Mouse (Mus musculus) hindbrain, embryonic 13.5 days (tissue): ENCODE data around the gene Tsga13. TPM values are rescaled to one million over a fixed set of nuclear protein-coding genes. Genes with fewer than 3 reads are reported as not detected.

Experiments used
- ATAC-seq: fragments of 200-750 bp; cut with Nextera tagmentation; 2 replicates; pipeline ENCODE4 v1.8.0; 2017; ENCODE audit warnings: moderate TSS enrichment; ENCODE audit not compliant: low FRiP score
- H3K27ac ChIP-seq: fragments of 300-500 bp; sonication (generic); 2 replicates; pipeline ENCODE4 v1.5.1; 2015; ENCODE audit warnings: inconsistent platforms, mild to moderate bottlenecking, moderate library complexity
- H3K27me3 ChIP-seq: fragments of 300-500 bp; sonication (generic); 2 replicates; pipeline ENCODE4 v1.6.1; 2015; ENCODE audit warnings: mild to moderate bottlenecking, inconsistent platforms
- H3K36me3 ChIP-seq: fragments of 300-500 bp; sonication (generic); 2 replicates; pipeline ENCODE4 v1.6.1; 2015; ENCODE audit warnings: mild to moderate bottlenecking, inconsistent platforms
- H3K4me1 ChIP-seq: fragments of 300-500 bp; sonication (generic); replicated peaks from 2 replicates; pipeline ENCODE4 v1.6.1; 2015; ENCODE audit warnings: inconsistent platforms
- H3K4me2 ChIP-seq: fragments of 300-500 bp; sonication (generic); 2 replicates; pipeline ENCODE4 v1.6.1; 2015; ENCODE audit warnings: inconsistent platforms, mild to moderate bottlenecking, moderate library complexity
- H3K4me3 ChIP-seq: fragments of 300-500 bp; sonication (generic); 2 replicates; pipeline ENCODE4 v1.5.1; 2015; ENCODE audit warnings: mild to moderate bottlenecking, inconsistent platforms
- H3K9ac ChIP-seq: fragments of 300-500 bp; sonication (generic); 2 replicates; pipeline ENCODE4 v1.6.1; 2015; ENCODE audit warnings: mild to moderate bottlenecking, inconsistent platforms
- H3K9me3 ChIP-seq: fragments of 300-500 bp; sonication (generic); 2 replicates; pipeline ENCODE4 v1.6.1; 2016; ENCODE audit warnings: inconsistent platforms
- WGBS: fragments of 180-500 bp; shearing (Covaris S2); methylation state at CpG from one replicate; pipeline ENCODE4 v1.1.7; 2015; 5-methylcytosine and 5-hydroxymethylcytosine counted together
- polyA plus RNA-seq: library from polyadenylated mRNA; unstranded; fragments of >200 nt; fragmentation: Nextera tagmentation; extraction: Ambion mirVana; gene quantifications from 2 replicates; pipeline ENCODE4 v1.2.1, GENCODE M21; 2015

Tsga13 gene
- polyA plus RNA-seq, 1 experiment from 2014 or later = 0.44 TPM

GRCm38 (mm10) chr6:30896986-30897327 lies 18.4 kb downstream of the Tsga13 start:
- H3K4me1 ChIP-seq = peaks cover 14% of the 10 kb centered on the region
- WGBS = 23% methylated on average over 8 of the region's 8 CpGs
- peaks cover 3% of the 10 kb centered on the region; the same call in 1 of the 2 replicates for H3K36me3 ChIP-seq
- ATAC-seq = 0 out of 2 replicates have a peak, but pooled peaks have one; percentile 8
- H3K9ac ChIP-seq = peak overlapping the region; percentile 83
- H3K9me3 ChIP-seq = no peaks in the 10 kb centered on the region
- H3K4me2 ChIP-seq = peak overlapping the region; percentile 62
- H3K27me3 ChIP-seq = no peaks in the 10 kb centered on the region
- H3K4me3 ChIP-seq = peak overlapping the region; percentile 62
- peak overlapping the region; percentile 97 for H3K27ac ChIP-seq

GRCm38 (mm10) chr6:30896195-30896985 lies 19.0 kb downstream of the Tsga13 start, which contains the start of gene Copg2:
Copg2 (minus strand) TSS chr6:30896794.
- Histone ChIP-seq H3K27me3 (no peaks in the 10 kb centered on the region), H3K36me3 (peaks cover 3% of the 10 kb centered on the region; the same call in 1 of the 2 replicates), H3K4me3 (peak within 1 kb of the TSS; percentile 62), H3K9ac (peak within 1 kb of the TSS; percentile 83), H3K27ac (peak within 1 kb of the TSS; percentile 97), H3K9me3 (no peaks in the 10 kb centered on the region), H3K4me2 (peak within 1 kb of the TSS; percentile 62), H3K4me1 (peaks cover 14% of the 10 kb centered on the region)
- peak; percentile 99 for ATAC-seq
- WGBS = under 1% methylated on average over 52 of the region's 83 CpGs

GRCm38 (mm10) chr6:30895819-30896194 lies 19.6 kb downstream of the Tsga13 start:
- Histone ChIP-seq H3K4me1 (peaks cover 14% of the 10 kb centered on the region), H3K36me3 (peaks cover 3% of the 10 kb centered on the region; the same call in 1 of the 2 replicates), H3K9ac (peak overlapping the region; percentile 83), H3K9me3 (no peaks in the 10 kb centered on the region), H3K4me2 (peak overlapping the region; percentile 62), H3K27ac (peak overlapping the region; percentile 97), H3K27me3 (no peaks in the 10 kb centered on the region), H3K4me3 (peak overlapping the region; percentile 62)
- WGBS = 24% methylated on average over 3 of the region's 3 CpGs
- ATAC-seq = no peak

- Histone ChIP-seq H3K27ac (no peak overlapping the region), H3K4me2 (no peak overlapping the region), H3K36me3 (peaks cover 18% of the 10 kb centered on the region), H3K9me3 (no peaks in the 10 kb centered on the region), H3K4me3 (no peak overlapping the region), H3K27me3 (no peaks in the 10 kb centered on the region), H3K4me1 (peaks cover 14% of the 10 kb centered on the region), H3K9ac (no peak overlapping the region)
- WGBS = 84% methylated on average over 4 of the region's 4 CpGs
- ATAC-seq = no peak
These were observed 22.3 kb downstream of the Tsga13 start for GRCm38 (mm10) chr6:30893081-30893480.

- Histone ChIP-seq H3K9me3 (no peaks in the 10 kb centered on the region), H3K4me1 (peaks cover 9% of the 10 kb centered on the region), H3K4me2 (no peak overlapping the region), H3K9ac (no peak overlapping the region), H3K4me3 (no peak overlapping the region), H3K36me3 (peaks cover 23% of the 10 kb centered on the region), H3K27ac (no peak overlapping the region), H3K27me3 (no peaks in the 10 kb centered on the region)
- no peak for ATAC-seq
These were observed 23.6 kb downstream of the Tsga13 start for GRCm38 (mm10) chr6:30891761-30892160.

GRCm38 (mm10) chr6:30884856-30885255 lies 30.5 kb downstream of the Tsga13 start:
- H3K36me3 ChIP-seq = peaks cover 44% of the 10 kb centered on the region
- no peak overlapping the region for H3K9ac ChIP-seq
- H3K4me2 ChIP-seq = no peak overlapping the region
- ATAC-seq = no peak
- H3K9me3 ChIP-seq = no peaks in the 10 kb centered on the region
- no peak overlapping the region for H3K27ac ChIP-seq
- WGBS = 86% methylated on average over 3 of the region's 3 CpGs
- H3K4me1 ChIP-seq = no peaks in the 10 kb centered on the region
- H3K27me3 ChIP-seq = no peaks in the 10 kb centered on the region
- H3K4me3 ChIP-seq = no peak overlapping the region

- ATAC-seq = no peak
- H3K4me2 ChIP-seq = no peak overlapping the region
- no peaks in the 10 kb centered on the region for H3K9me3 ChIP-seq
- WGBS = 89% methylated on average over 4 of the region's 4 CpGs
- no peak overlapping the region for H3K9ac ChIP-seq
- H3K4me3 ChIP-seq = no peak overlapping the region
- H3K27me3 ChIP-seq = no peaks in the 10 kb centered on the region
- H3K4me1 ChIP-seq = no peaks in the 10 kb centered on the region
- peaks cover 45% of the 10 kb centered on the region for H3K36me3 ChIP-seq
- no peak overlapping the region for H3K27ac ChIP-seq
These were observed 31.9 kb downstream of the Tsga13 start for GRCm38 (mm10) chr6:30883491-30883890.

GRCm38 (mm10) chr6:30876661-30877060 lies 38.7 kb downstream of the Tsga13 start:
- H3K9me3 ChIP-seq = peaks cover 4% of the 10 kb centered on the region; the same call in 1 of the 2 replicates
- H3K36me3 ChIP-seq = peaks cover 46% of the 10 kb centered on the region
- H3K27me3 ChIP-seq = no peaks in the 10 kb centered on the region
- H3K9ac ChIP-seq = no peak overlapping the region
- no peak overlapping the region for H3K4me3 ChIP-seq
- H3K4me2 ChIP-seq = no peak overlapping the region
- no peaks in the 10 kb centered on the region for H3K4me1 ChIP-seq
- ATAC-seq = no peak
- H3K27ac ChIP-seq = no peak overlapping the region

GRCm38 (mm10) chr6:30866501-30866900 lies 48.9 kb downstream of the Tsga13 start:
- H3K9ac ChIP-seq = peak overlapping the region; percentile 13; the same call in 1 of the 2 replicates
- H3K27me3 ChIP-seq = no peaks in the 10 kb centered on the region
- H3K4me2 ChIP-seq = no peak overlapping the region
- H3K9me3 ChIP-seq = no peaks in the 10 kb centered on the region
- no peak overlapping the region for H3K27ac ChIP-seq
- H3K4me3 ChIP-seq = no peak overlapping the region
- no peak for ATAC-seq
- 0 out of 2 replicates have a peak, but pooled peaks cover 2% of the 10 kb centered on the region for H3K36me3 ChIP-seq
- 98% methylated on average over 1 of the region's 1 CpGs for WGBS
- no peaks in the 10 kb centered on the region for H3K4me1 ChIP-seq

- no peak overlapping the region for H3K27ac ChIP-seq
- H3K36me3 ChIP-seq = peaks cover 8% of the 10 kb centered on the region; the same call in 1 of the 2 replicates
- H3K9me3 ChIP-seq = no peaks in the 10 kb centered on the region
- H3K4me1 ChIP-seq = no peaks in the 10 kb centered on the region
- no peak overlapping the region for H3K9ac ChIP-seq
- WGBS = 90% methylated on average over 3 of the region's 3 CpGs
- H3K27me3 ChIP-seq = no peaks in the 10 kb centered on the region
- no peak overlapping the region for H3K4me2 ChIP-seq
- no peak for ATAC-seq
- no peak overlapping the region for H3K4me3 ChIP-seq
These were observed 50.2 kb downstream of the Tsga13 start for GRCm38 (mm10) chr6:30865031-30865678.

- H3K36me3 ChIP-seq = peaks cover 42% of the 10 kb centered on the region
- 97% methylated on average over 7 of the region's 7 CpGs for WGBS
- no peaks in the 10 kb centered on the region for H3K4me1 ChIP-seq
These were observed 59.4 kb downstream of the Tsga13 start for GRCm38 (mm10) chr6:30855956-30856355.

GRCm38 (mm10) chr6:30855205-30855604 lies 60.2 kb downstream of the Tsga13 start:
- Histone ChIP-seq H3K9ac (no peak overlapping the region), H3K9me3 (no peaks in the 10 kb centered on the region), H3K4me1 (no peaks in the 10 kb centered on the region), H3K27ac (no peak overlapping the region), H3K27me3 (no peaks in the 10 kb centered on the region), H3K36me3 (peaks cover 37% of the 10 kb centered on the region), H3K4me2 (no peak overlapping the region), H3K4me3 (no peak overlapping the region)
- ATAC-seq = no peak
- 85% methylated on average over 2 of the region's 2 CpGs for WGBS

More at GRCm38 (mm10) chr6:30855956-30856355, 59.4 kb downstream of the Tsga13 start:
- Histone ChIP-seq H3K4me2 (no peak overlapping the region), H3K27me3 (no peaks in the 10 kb centered on the region), H3K9ac (no peak overlapping the region), H3K4me3 (no peak overlapping the region), H3K9me3 (no peaks in the 10 kb centered on the region), H3K27ac (no peak overlapping the region)
- ATAC-seq = no peak
